Mouse (Mus musculus): ENCODE results near the gene Zp1. TPM values are rescaled to one million over a fixed set of nuclear protein-coding genes. Genes with fewer than 3 reads are reported as not detected.
A peak's percentile ranks its signal among the peaks of the same experiment; 100 is the strongest.

Gene Zp1
- polyA plus RNA-seq (2014; fragmentation: Nextera tagmentation; extraction: Ambion mirVana) = not detected in 2 replicates

GRCm38 (mm10) chr19:10920532-10920931 is at the start of gene Zp1:
Zp1 (minus strand) TSS chr19:10920632.
- 63% methylated on average over 2 of the region's 2 CpGs for WGBS
- Histone ChIP-seq H3K4me1 (ENCODE audit: control insufficient read depth, insufficient read depth, low read length) (no peaks in the 10 kb centered on the region), H3K4me2 (ENCODE audit: low read depth, low read length) (no peak within 1 kb of the TSS), H3K9ac (replicated peaks; ENCODE audit: low read length) (no peak within 1 kb of the TSS), H3K27me3 (ENCODE audit: control insufficient read depth, insufficient read depth, low read length) (no peaks in the 10 kb centered on the region), H3K27ac (replicated peaks; ENCODE audit: low read depth, low read length) (no peak within 1 kb of the TSS), H3K36me3 (replicated peaks; ENCODE audit: control insufficient read depth, insufficient read depth, low read depth, low read length) (no peaks in the 10 kb centered on the region), H3K9me3 (replicated peaks; ENCODE audit: control insufficient read depth, low read length) (no peaks in the 10 kb centered on the region), H3K4me3 (ENCODE audit: low read depth, low read length) (no peak within 1 kb of the TSS)
- ATAC-seq (replicated peaks; ENCODE audit: insufficient number of reproducible peaks, low FRiP score, low TSS enrichment, low read depth) (no peak), DNase-seq (ENCODE audit: low spot score) (no peak)

DNA sequence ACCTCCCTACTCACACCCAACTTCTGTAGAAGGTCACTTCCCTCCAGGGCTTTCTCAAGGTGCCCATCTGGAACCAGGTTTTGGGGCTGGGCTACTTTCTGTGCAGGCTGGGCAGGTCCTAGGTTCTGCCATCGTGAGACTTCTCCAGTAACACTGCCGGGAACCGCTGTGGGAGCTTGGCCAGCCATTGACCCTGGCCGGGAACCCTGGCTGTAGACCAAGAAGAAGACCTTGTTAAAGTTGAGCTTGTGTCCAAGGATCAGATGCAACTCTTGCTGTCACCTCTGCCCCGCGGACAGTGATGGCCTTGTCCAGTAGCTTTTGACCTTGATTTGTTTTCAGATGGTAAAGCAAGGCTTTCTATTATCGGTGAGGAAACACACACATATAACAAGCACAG is 48.1 kb upstream of the Zp1 start:
- Histone ChIP-seq H3K27ac (replicated peaks; ENCODE audit: low read depth, low read length) (no peak overlapping the region), H3K4me2 (ENCODE audit: low read depth, low read length) (no peak overlapping the region), H3K9me3 (replicated peaks; ENCODE audit: control insufficient read depth, low read length) (no peaks in the 10 kb centered on the region), H3K4me3 (ENCODE audit: low read depth, low read length) (no peak overlapping the region), H3K27me3 (ENCODE audit: control insufficient read depth, insufficient read depth, low read length) (no peaks in the 10 kb centered on the region), H3K9ac (replicated peaks; ENCODE audit: low read length) (no peak overlapping the region), H3K36me3 (replicated peaks; ENCODE audit: control insufficient read depth, insufficient read depth, low read depth, low read length) (no peaks in the 10 kb centered on the region), H3K4me1 (ENCODE audit: control insufficient read depth, insufficient read depth, low read length) (no peaks in the 10 kb centered on the region)
- DNase-seq (ENCODE audit: low spot score) = no peak
- no peak for ATAC-seq (replicated peaks; ENCODE audit: insufficient number of reproducible peaks, low FRiP score, low TSS enrichment, low read depth)
- 89% methylated on average over 7 of the region's 7 CpGs for WGBS

- WGBS = 86% methylated on average over 7 of the region's 7 CpGs
- Histone ChIP-seq H3K9me3 (replicated peaks; ENCODE audit: control insufficient read depth, low read length) (no peaks in the 10 kb centered on the region), H3K27me3 (ENCODE audit: control insufficient read depth, insufficient read depth, low read length) (no peaks in the 10 kb centered on the region), H3K4me1 (ENCODE audit: control insufficient read depth, insufficient read depth, low read length) (no peaks in the 10 kb centered on the region), H3K4me3 (ENCODE audit: low read depth, low read length) (no peak overlapping the region), H3K36me3 (replicated peaks; ENCODE audit: control insufficient read depth, insufficient read depth, low read depth, low read length) (no peaks in the 10 kb centered on the region), H3K27ac (replicated peaks; ENCODE audit: low read depth, low read length) (no peak overlapping the region), H3K4me2 (ENCODE audit: low read depth, low read length) (no peak overlapping the region), H3K9ac (replicated peaks; ENCODE audit: low read length) (no peak overlapping the region)
- DNase-seq (ENCODE audit: low spot score) (no peak), ATAC-seq (replicated peaks; ENCODE audit: insufficient number of reproducible peaks, low FRiP score, low TSS enrichment, low read depth) (no peak)
Observed at GRCm38 (mm10) chr19:10965721-10966120, 45.3 kb upstream of the Zp1 start.

DNA sequence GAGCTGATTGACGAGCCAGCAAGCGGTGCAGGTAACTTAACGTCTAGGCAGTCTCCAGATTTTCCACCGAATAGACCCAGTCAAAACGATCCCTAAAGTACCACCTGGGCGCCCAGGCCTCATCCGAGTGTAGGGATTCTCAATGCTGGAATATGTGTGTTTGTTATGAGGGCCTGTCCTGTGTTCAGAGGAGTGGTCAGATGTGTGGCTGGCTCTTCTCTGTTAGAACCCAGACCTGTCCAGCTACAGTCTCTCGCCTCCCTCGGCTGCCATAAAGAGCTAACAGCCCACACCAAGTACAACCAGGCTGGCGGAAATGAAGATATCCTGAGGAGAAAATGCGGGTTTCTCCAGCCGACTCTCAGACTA is 39.5 kb upstream of the Zp1 start:
- H3K4me3 ChIP-seq (ENCODE audit: low read depth, low read length) = no peak overlapping the region
- 44% methylated on average over 12 of the region's 12 CpGs for WGBS
- no peaks in the 10 kb centered on the region for H3K9me3 ChIP-seq (replicated peaks; ENCODE audit: control insufficient read depth, low read length)
- H3K27me3 ChIP-seq (ENCODE audit: control insufficient read depth, insufficient read depth, low read length) = no peaks in the 10 kb centered on the region
- no peaks in the 10 kb centered on the region for H3K36me3 ChIP-seq (replicated peaks; ENCODE audit: control insufficient read depth, insufficient read depth, low read depth, low read length)
- no peaks in the 10 kb centered on the region for H3K4me1 ChIP-seq (ENCODE audit: control insufficient read depth, insufficient read depth, low read length)
- no peak for DNase-seq (ENCODE audit: low spot score)
- no peak overlapping the region for H3K4me2 ChIP-seq (ENCODE audit: low read depth, low read length)
- no peak overlapping the region for H3K9ac ChIP-seq (replicated peaks; ENCODE audit: low read length)
- no peak overlapping the region for H3K27ac ChIP-seq (replicated peaks; ENCODE audit: low read depth, low read length)
- ATAC-seq (replicated peaks; ENCODE audit: insufficient number of reproducible peaks, low FRiP score, low TSS enrichment, low read depth) = no peak

DNA sequence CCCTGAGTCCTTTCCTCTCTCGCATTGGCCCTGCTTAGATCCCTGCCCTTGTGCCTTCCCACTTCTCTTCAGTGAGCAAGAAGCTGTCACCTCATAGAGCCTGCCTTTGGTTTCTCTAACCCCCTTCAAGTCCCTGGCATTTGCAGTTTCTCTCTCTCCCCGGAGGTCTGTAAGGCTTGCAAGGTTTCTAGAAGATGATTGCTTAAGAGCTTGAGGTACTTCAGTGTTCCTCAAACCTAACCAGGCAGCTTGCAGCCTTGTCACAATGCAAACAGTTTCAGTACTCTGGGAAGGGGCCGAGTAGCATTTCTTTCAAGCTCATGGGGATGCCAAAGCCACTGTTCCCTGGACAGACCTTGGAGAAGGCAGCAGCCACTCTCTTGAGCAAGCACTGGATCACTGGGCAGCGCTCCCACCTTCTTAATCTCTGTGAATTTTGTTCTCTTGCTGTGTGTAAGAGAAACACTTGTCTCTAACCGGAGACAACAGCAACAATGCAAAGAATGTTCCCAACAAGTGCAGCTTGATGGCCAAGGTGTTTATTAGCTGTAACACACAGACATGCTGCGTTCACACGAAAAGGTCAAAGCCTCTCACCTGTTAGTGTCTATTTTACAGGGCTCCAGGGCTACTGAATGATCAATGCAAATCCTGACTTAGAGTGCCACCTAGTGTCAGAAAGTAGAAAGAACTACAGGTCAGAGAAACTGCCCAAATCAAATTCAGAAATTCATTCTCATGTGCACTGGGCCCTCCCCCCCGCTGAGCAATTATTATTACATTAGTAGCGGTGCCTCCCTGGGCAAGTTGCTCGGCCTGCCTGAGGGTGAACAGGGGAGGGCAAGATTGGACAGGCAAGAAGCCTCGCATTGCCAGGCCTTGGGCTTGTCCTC is 38.9 kb upstream of the Zp1 start:
- no peak; the same call in 1 of the 2 replicates for ATAC-seq (replicated peaks; ENCODE audit: insufficient number of reproducible peaks, low FRiP score, low TSS enrichment, low read depth)
- no peak overlapping the region for H3K4me2 ChIP-seq (ENCODE audit: low read depth, low read length)
- peak; percentile 89 for DNase-seq (ENCODE audit: low spot score)
- H3K9ac ChIP-seq (replicated peaks; ENCODE audit: low read length) = no peak overlapping the region
- H3K4me3 ChIP-seq (ENCODE audit: low read depth, low read length) = no peak overlapping the region
- no peaks in the 10 kb centered on the region for H3K9me3 ChIP-seq (replicated peaks; ENCODE audit: control insufficient read depth, low read length)
- H3K27ac ChIP-seq (replicated peaks; ENCODE audit: low read depth, low read length) = no peak overlapping the region
- H3K4me1 ChIP-seq (ENCODE audit: control insufficient read depth, insufficient read depth, low read length) = no peaks in the 10 kb centered on the region
- 35% methylated on average over 11 of the region's 11 CpGs for whole genome bisulfite sequencing
- H3K36me3 ChIP-seq (replicated peaks; ENCODE audit: control insufficient read depth, insufficient read depth, low read depth, low read length) = no peaks in the 10 kb centered on the region
- no peaks in the 10 kb centered on the region for H3K27me3 ChIP-seq (ENCODE audit: control insufficient read depth, insufficient read depth, low read length)

- Histone ChIP-seq H3K4me2 (ENCODE audit: low read depth, low read length) (no peak overlapping the region), H3K27ac (replicated peaks; ENCODE audit: low read depth, low read length) (peak overlapping the region; percentile 41; the same call in 1 of the 2 replicates), H3K27me3 (ENCODE audit: control insufficient read depth, insufficient read depth, low read length) (no peaks in the 10 kb centered on the region), H3K9ac (replicated peaks; ENCODE audit: low read length) (no peak overlapping the region), H3K36me3 (replicated peaks; ENCODE audit: control insufficient read depth, insufficient read depth, low read depth, low read length) (no peaks in the 10 kb centered on the region), H3K9me3 (replicated peaks; ENCODE audit: control insufficient read depth, low read length) (no peaks in the 10 kb centered on the region), H3K4me1 (ENCODE audit: control insufficient read depth, insufficient read depth, low read length) (no peaks in the 10 kb centered on the region; the same call in 1 of the 2 replicates), H3K4me3 (ENCODE audit: low read depth, low read length) (no peak overlapping the region)
- DNase-seq (ENCODE audit: low spot score) (peak; percentile 21), ATAC-seq (replicated peaks; ENCODE audit: insufficient number of reproducible peaks, low FRiP score, low TSS enrichment, low read depth) (0 out of 2 replicates have a peak, but pooled peaks have one; percentile 5)
- WGBS = 69% methylated on average over 11 of the region's 11 CpGs
Observed at GRCm38 (mm10) chr19:10952021-10952939, 31.8 kb upstream of the Zp1 start.

DNA sequence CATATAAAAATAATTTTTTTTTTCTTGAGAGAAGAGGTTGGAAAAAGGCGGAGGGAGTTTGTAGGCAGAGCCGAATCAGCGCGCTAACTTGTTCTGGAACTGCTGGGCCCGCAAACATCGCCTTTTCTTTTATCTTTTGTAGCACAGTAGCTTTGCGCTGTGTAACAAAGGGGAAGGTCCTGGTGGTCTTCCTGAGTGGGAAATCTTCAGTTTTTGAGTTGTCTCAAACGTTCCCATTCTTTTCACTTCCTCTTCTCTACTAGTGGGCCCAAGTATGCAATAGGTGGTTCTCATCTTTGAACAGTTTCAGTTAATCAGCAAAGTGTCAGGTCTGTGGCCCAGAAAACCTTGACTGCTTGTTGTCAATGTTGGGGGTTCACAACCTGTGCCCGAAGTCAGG is 29.1 kb upstream of the Zp1 start:
- no peaks in the 10 kb centered on the region for H3K9me3 ChIP-seq (replicated peaks; ENCODE audit: control insufficient read depth, low read length)
- DNase-seq (ENCODE audit: low spot score) (no peak), ATAC-seq (replicated peaks; ENCODE audit: insufficient number of reproducible peaks, low FRiP score, low TSS enrichment, low read depth) (no peak)
- H3K4me1 ChIP-seq (ENCODE audit: control insufficient read depth, insufficient read depth, low read length) = no peaks in the 10 kb centered on the region; the same call in 1 of the 2 replicates
- H3K36me3 ChIP-seq (replicated peaks; ENCODE audit: control insufficient read depth, insufficient read depth, low read depth, low read length) = peaks cover 7% of the 10 kb centered on the region; the same call in 1 of the 2 replicates
- 39% methylated on average over 9 of the region's 9 CpGs for WGBS
- no peak overlapping the region; the same call in 1 of the 2 replicates for H3K9ac ChIP-seq (replicated peaks; ENCODE audit: low read length)
- peak overlapping the region; percentile 37; the same call in 1 of the 2 replicates for H3K4me2 ChIP-seq (ENCODE audit: low read depth, low read length)
- no peaks in the 10 kb centered on the region for H3K27me3 ChIP-seq (ENCODE audit: control insufficient read depth, insufficient read depth, low read length)
- H3K4me3 ChIP-seq (ENCODE audit: low read depth, low read length) = no peak overlapping the region
- H3K27ac ChIP-seq (replicated peaks; ENCODE audit: low read depth, low read length) = no peak overlapping the region

Measured in embryonic facial prominence, embryonic 11.5 days (tissue).